Mouse (Mus musculus) effector memory CD4-positive, alpha-beta T cell, adult 5 months (primary cell): ENCODE results near the gene Tktl2. TPM values are rescaled to one million over a fixed set of nuclear protein-coding genes. Genes with fewer than 3 reads are reported as not detected.

Source experiments
- polyA plus RNA-seq: library from polyadenylated mRNA; unstranded; fragments of 100-300 nt; shearing (Covaris generic); gene quantifications from one replicate; pipeline ENCODE4 v1.2.1, GENCODE M21; 2017

Tktl2 gene
- polyA plus RNA-seq: not detected

GRCm38 (mm10) chr8:66511537-66511936 is at the start of gene Tktl2:
Gene Tktl2 (plus strand): TSS chr8:66511756.

DNA sequence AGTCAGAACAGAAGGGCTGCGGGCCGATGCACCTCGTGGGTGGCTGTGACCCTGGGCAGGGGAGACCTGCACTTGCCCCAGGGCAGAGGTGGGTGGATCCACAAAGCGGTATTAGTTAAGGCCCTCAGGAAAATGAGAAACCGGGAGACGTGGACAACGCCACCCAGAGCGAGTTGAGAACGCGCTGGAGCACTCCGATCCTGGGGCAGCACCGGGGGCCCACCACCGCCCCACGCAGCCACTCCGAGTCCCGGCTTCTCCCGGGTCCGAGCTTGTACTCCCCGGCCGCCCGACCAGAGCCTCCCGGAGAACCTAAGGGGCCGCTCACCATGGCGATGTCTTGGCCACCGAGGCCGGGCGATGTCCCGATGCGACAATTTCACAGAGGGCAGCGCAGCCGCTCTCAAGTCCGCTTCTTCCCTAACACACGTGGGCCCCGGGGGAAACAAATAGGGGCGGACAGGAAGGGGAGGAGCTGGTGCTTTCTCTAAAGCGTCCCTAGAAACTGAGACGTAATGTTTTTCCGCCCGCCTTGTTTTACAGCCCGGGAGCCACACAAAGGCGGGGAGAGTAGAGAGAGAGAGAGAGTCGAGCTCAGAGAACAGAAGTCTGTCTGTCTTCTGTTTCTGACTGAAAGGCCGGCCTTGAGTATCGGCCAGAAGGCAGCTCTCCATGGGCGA is 25.3 kb upstream of the Tktl2 start, which contains the start of gene Tma16:
TSS of gene Tma16 (minus strand) at position 447 of the 680 bp plus-strand sequence.

Other genes with a start within 250 kb of the Tktl2 start
- 10.6 TPM for gene Tma16, start 25.2 kb upstream of the Tktl2 start, polyA plus RNA-seq
- gene Npy5r, start 176.4 kb downstream of the Tktl2 start, polyA plus RNA-seq: 0.21 TPM
- not detected for gene Npy1r, start 185.4 kb downstream of the Tktl2 start, polyA plus RNA-seq